Mouse (Mus musculus) liver, embryonic 12.5 days (tissue): ENCODE measurements around the gene Rbm7. TPM values are rescaled to one million over a fixed set of nuclear protein-coding genes. Genes with fewer than 3 reads are reported as not detected.
A peak's percentile ranks its signal among the peaks of the same experiment; 100 is the strongest.
"Not testable (repeated sequence)": the region's sequence is repeated elsewhere in the genome, so short reads cannot be mapped to it uniquely, and the experiment has no call there.

Source experiments
- ATAC-seq: fragments of 200-750 bp; cut with Nextera tagmentation; 2 replicates; pipeline ENCODE4 v1.8.0; 2017; ENCODE audit warnings: moderate number of reproducible peaks, mild to moderate bottlenecking, moderate library complexity
- H3K27ac ChIP-seq: fragments of 300-500 bp; sonication (generic); 2 replicates; pipeline ENCODE4 v1.5.1; 2016; ENCODE audit warnings: mild to moderate bottlenecking
- H3K27me3 ChIP-seq: fragments of 300-500 bp; sonication (generic); replicated peaks from 2 replicates; pipeline ENCODE4 v1.6.1; 2016; ENCODE audit warnings: mild to moderate bottlenecking, moderate library complexity
- H3K36me3 ChIP-seq: fragments of 300-500 bp; sonication (generic); 2 replicates; pipeline ENCODE4 v1.6.1; 2016; ENCODE audit warnings: mild to moderate bottlenecking, moderate library complexity
- H3K4me1 ChIP-seq: fragments of 300-500 bp; sonication (generic); 2 replicates; pipeline ENCODE4 v1.6.1; 2016
- H3K4me2 ChIP-seq: fragments of 300-500 bp; sonication (generic); 2 replicates; pipeline ENCODE4 v1.6.1; 2016; ENCODE audit warnings: mild to moderate bottlenecking, moderate library complexity
- H3K4me3 ChIP-seq: fragments of 300-500 bp; sonication (generic); 2 replicates; pipeline ENCODE4 v1.5.1; 2016; ENCODE audit warnings: mild to moderate bottlenecking, moderate library complexity
- H3K9ac ChIP-seq: fragments of 300-500 bp; sonication (generic); 2 replicates; pipeline ENCODE4 v1.6.1; 2016; ENCODE audit warnings: mild to moderate bottlenecking, moderate library complexity
- H3K9me3 ChIP-seq: fragments of 300-500 bp; sonication (generic); replicated peaks from 2 replicates; pipeline ENCODE4 v1.6.1; 2016; ENCODE audit warnings: mild to moderate bottlenecking, moderate library complexity
- WGBS: fragments of 180-500 bp; shearing (Covaris S2); methylation state at CpG from one replicate; pipeline ENCODE4 v1.1.7; 2016; ENCODE audit not compliant: insufficient replicate concordance; 5-methylcytosine and 5-hydroxymethylcytosine counted together
- polyA plus RNA-seq: library from polyadenylated mRNA; unstranded; fragments of >200 nt; fragmentation: Nextera tagmentation; extraction: Ambion mirVana; gene quantifications from 2 replicates; pipeline ENCODE4 v1.2.1, GENCODE M21; 2016

Gene Rbm7
- 72.1 and 73.6 TPM in 2 replicates for polyA plus RNA-seq

- Histone ChIP-seq H3K9ac (peak within 1 kb of the TSS; percentile 91), H3K9me3 (no peaks in the 10 kb centered on the region), H3K4me2 (peak within 1 kb of the TSS; percentile 85), H3K27ac (peak within 1 kb of the TSS; percentile 89), H3K4me3 (peak within 1 kb of the TSS; percentile 94), H3K27me3 (0 out of 2 replicates have a peak, but pooled peaks cover 3% of the 10 kb centered on the region), H3K4me1 (peaks cover 29% of the 10 kb centered on the region), H3K36me3 (peaks cover 39% of the 10 kb centered on the region)
- WGBS, result under 1% methylated on average over 72 of the region's 72 CpGs
- ATAC-seq, result peak; percentile 100
Measured at GRCm38 (mm10) chr9:48494817-48495547, at the start of gene Rbm7, which contains the start of gene Gm5617. Gene Rbm7, minus strand, starts transcription at chr9:48495299. Gene Gm5617, plus strand, starts transcription at chr9:48495442.

GRCm38 (mm10) chr9:48538688-48539087, 43.6 kb upstream of the Rbm7 start:
- H3K27ac ChIP-seq, result no peak overlapping the region
- H3K27me3 ChIP-seq, result peaks cover 27% of the 10 kb centered on the region
- no peak overlapping the region for H3K4me3 ChIP-seq
- 0 out of 2 replicates have a peak, but pooled peaks cover 8% of the 10 kb centered on the region for H3K4me1 ChIP-seq
- whole genome bisulfite sequencing, result 15% methylated on average over 12 of the region's 12 CpGs
- peak overlapping the region; percentile 44 for H3K4me2 ChIP-seq
- no peak overlapping the region for H3K9ac ChIP-seq
- ATAC-seq, result no peak
- H3K9me3 ChIP-seq, result peaks cover 5% of the 10 kb centered on the region; the same call in 1 of the 2 replicates
- H3K36me3 ChIP-seq, result no peaks in the 10 kb centered on the region

GRCm38 (mm10) chr9:48538044-48538645, 43.0 kb upstream of the Rbm7 start:
- Histone ChIP-seq H3K36me3 (no peaks in the 10 kb centered on the region), H3K4me1 (peaks cover 9% of the 10 kb centered on the region; the same call in 1 of the 2 replicates), H3K27me3 (peaks cover 27% of the 10 kb centered on the region), H3K9me3 (peaks cover 5% of the 10 kb centered on the region; the same call in 1 of the 2 replicates), H3K4me3 (peak overlapping the region; percentile 5; the same call in 1 of the 2 replicates), H3K9ac (no peak overlapping the region), H3K4me2 (peak overlapping the region; percentile 44), H3K27ac (no peak overlapping the region)
- WGBS, result 6% methylated on average over 17 of the region's 17 CpGs
- no peak for ATAC-seq

GRCm38 (mm10) chr9:48537616-48538015, 42.5 kb upstream of the Rbm7 start:
- H3K36me3 ChIP-seq, H3K9ac ChIP-seq, H3K27ac ChIP-seq, H3K4me3 ChIP-seq, H3K4me2 ChIP-seq, H3K9me3 ChIP-seq, ATAC-seq: not testable (repeated sequence)
- H3K4me1 ChIP-seq, result peaks cover 14% of the 10 kb centered on the region
- H3K27me3 ChIP-seq, result peaks cover 27% of the 10 kb centered on the region
- WGBS, result 46% methylated on average over 1 of the region's 1 CpGs

GRCm38 (mm10) chr9:48536414-48536813, 41.3 kb upstream of the Rbm7 start:
- Histone ChIP-seq H3K4me1 (peaks cover 19% of the 10 kb centered on the region), H3K4me2 (no peak overlapping the region), H3K27ac (no peak overlapping the region), H3K9me3 (peaks cover 5% of the 10 kb centered on the region; the same call in 1 of the 2 replicates), H3K27me3 (peaks cover 27% of the 10 kb centered on the region), H3K4me3 (no peak overlapping the region), H3K9ac (no peak overlapping the region), H3K36me3 (no peaks in the 10 kb centered on the region)
- ATAC-seq, result no peak
- WGBS, result 28% methylated on average over 1 of the region's 1 CpGs

GRCm38 (mm10) chr9:48532730-48533129, 37.6 kb upstream of the Rbm7 start:
- ATAC-seq, result no peak
- H3K27me3 ChIP-seq, result peaks cover 7% of the 10 kb centered on the region; the same call in 1 of the 2 replicates
- peaks cover 11% of the 10 kb centered on the region for H3K4me1 ChIP-seq
- no peak overlapping the region for H3K27ac ChIP-seq
- H3K9ac ChIP-seq, result no peak overlapping the region
- no peak overlapping the region for H3K4me3 ChIP-seq
- H3K9me3 ChIP-seq, result no peaks in the 10 kb centered on the region
- H3K36me3 ChIP-seq, result no peaks in the 10 kb centered on the region
- H3K4me2 ChIP-seq, result no peak overlapping the region
- 73% methylated on average over 2 of the region's 2 CpGs for WGBS

- no peak overlapping the region for H3K4me3 ChIP-seq
- H3K27me3 ChIP-seq, result peaks cover 5% of the 10 kb centered on the region; the same call in 1 of the 2 replicates
- WGBS, result 21% methylated on average over 3 of the region's 3 CpGs
- H3K4me1 ChIP-seq, result peaks cover 11% of the 10 kb centered on the region
- H3K9me3 ChIP-seq, result no peaks in the 10 kb centered on the region
- H3K27ac ChIP-seq, result no peak overlapping the region
- H3K9ac ChIP-seq, result no peak overlapping the region
- no peak overlapping the region for H3K4me2 ChIP-seq
- ATAC-seq, result 0 out of 2 replicates have a peak, but pooled peaks have one; percentile 40
- H3K36me3 ChIP-seq, result no peaks in the 10 kb centered on the region
Measured at GRCm38 (mm10) chr9:48532203-48532602, 37.1 kb upstream of the Rbm7 start.

- Histone ChIP-seq H3K4me2 (no peak overlapping the region), H3K27me3 (peaks cover 3% of the 10 kb centered on the region; the same call in 1 of the 2 replicates), H3K27ac (no peak overlapping the region), H3K9ac (no peak overlapping the region), H3K36me3 (no peaks in the 10 kb centered on the region), H3K4me1 (peaks cover 11% of the 10 kb centered on the region), H3K4me3 (no peak overlapping the region), H3K9me3 (no peaks in the 10 kb centered on the region)
- no peak for ATAC-seq
- WGBS, result 72% methylated on average over 4 of the region's 4 CpGs
Measured at GRCm38 (mm10) chr9:48531294-48531693, 36.2 kb upstream of the Rbm7 start.

- 66% methylated on average over 4 of the region's 4 CpGs for WGBS
- no peak overlapping the region for H3K9ac ChIP-seq
- no peaks in the 10 kb centered on the region for H3K4me1 ChIP-seq
- no peak overlapping the region for H3K4me2 ChIP-seq
- no peak overlapping the region for H3K27ac ChIP-seq
- H3K27me3 ChIP-seq, result no peaks in the 10 kb centered on the region
- no peak overlapping the region for H3K4me3 ChIP-seq
- ATAC-seq, result no peak
- no peaks in the 10 kb centered on the region for H3K9me3 ChIP-seq
- H3K36me3 ChIP-seq, result no peaks in the 10 kb centered on the region
Measured at GRCm38 (mm10) chr9:48526520-48526919, 31.4 kb upstream of the Rbm7 start.

GRCm38 (mm10) chr9:48525566-48525965, 30.5 kb upstream of the Rbm7 start:
- ATAC-seq, result no peak
- H3K9ac ChIP-seq, result no peak overlapping the region
- H3K4me1 ChIP-seq, result no peaks in the 10 kb centered on the region
- WGBS, result 5% methylated on average over 1 of the region's 1 CpGs
- no peaks in the 10 kb centered on the region for H3K9me3 ChIP-seq
- no peak overlapping the region for H3K4me2 ChIP-seq
- no peaks in the 10 kb centered on the region for H3K36me3 ChIP-seq
- no peak overlapping the region for H3K27ac ChIP-seq
- no peaks in the 10 kb centered on the region for H3K27me3 ChIP-seq
- no peak overlapping the region for H3K4me3 ChIP-seq

- not testable (repeated sequence) for H3K27ac ChIP-seq, H3K36me3 ChIP-seq, ATAC-seq, H3K4me1 ChIP-seq, H3K9ac ChIP-seq, H3K4me3 ChIP-seq, H3K4me2 ChIP-seq, H3K9me3 ChIP-seq
- 73% methylated on average over 4 of the region's 7 CpGs for WGBS
- H3K27me3 ChIP-seq, result peaks cover 12% of the 10 kb centered on the region
Measured at GRCm38 (mm10) chr9:48520405-48520804, 25.3 kb upstream of the Rbm7 start.
